Mouse (Mus musculus): ENCODE data around the gene Tnfaip8l3. TPM values are rescaled to one million over a fixed set of nuclear protein-coding genes. Genes with fewer than 3 reads are reported as not detected.

Tnfaip8l3 gene
- polyA plus RNA-seq, 1 experiment, result not detected

DNA sequence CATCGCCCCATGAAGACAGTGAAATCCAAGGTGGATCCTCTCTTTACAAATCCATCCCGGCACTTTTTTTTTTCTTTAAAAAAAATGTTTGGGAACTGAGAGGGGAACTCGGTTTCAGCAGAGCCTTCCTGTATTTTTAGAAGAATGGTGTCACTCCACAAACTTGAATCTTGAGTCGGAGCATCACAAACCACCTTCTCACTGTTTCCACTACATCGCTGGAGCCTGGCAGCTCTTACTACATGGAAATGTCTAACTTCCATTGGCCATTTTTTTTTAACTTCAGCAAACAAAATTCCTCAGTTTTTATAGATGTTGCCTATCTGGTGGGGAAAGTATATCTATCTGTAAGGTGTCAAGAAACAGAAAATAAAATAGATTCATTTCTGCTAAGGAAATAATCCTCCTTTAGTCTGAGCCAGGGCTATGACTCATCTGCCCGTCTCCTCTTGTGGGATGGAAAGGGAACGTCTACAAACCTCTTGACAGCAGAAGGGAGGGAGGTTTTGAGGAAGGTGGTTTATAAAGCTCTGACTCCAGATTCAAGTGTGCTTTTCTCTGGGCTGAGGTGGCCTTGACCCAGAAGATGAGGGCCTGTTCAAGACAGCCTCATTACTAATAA, 3.4 kb upstream of the Tnfaip8l3 start:
- no peak for TF ChIP-seq CTCF (IDR thresholded peaks at IDR 0.05; ENCODE audit: control insufficient read depth, insufficient read depth, insufficient replicate concordance, low read depth, low read length)
- TF ChIP-seq POLR2A (IDR thresholded peaks at IDR 0.05; ENCODE audit: control insufficient read depth, low read depth, low read length), result no peak
- Histone ChIP-seq H3K27me3 (ENCODE audit: control insufficient read depth, insufficient read depth, low read length) (peaks cover 3% of the 10 kb centered on the region), H3K4me1 (ENCODE audit: control insufficient read depth, insufficient read depth, low read length) (peaks cover 14% of the 10 kb centered on the region), H3K27ac (ENCODE audit: control insufficient read depth, insufficient read depth, low read depth, low read length) (no peak overlapping the region), H3K36me3 (ENCODE audit: control insufficient read depth, insufficient read depth, low read length) (no peaks in the 10 kb centered on the region), H3K4me3 (ENCODE audit: control insufficient read depth, low read depth, low read length) (no peak overlapping the region)

DNA sequence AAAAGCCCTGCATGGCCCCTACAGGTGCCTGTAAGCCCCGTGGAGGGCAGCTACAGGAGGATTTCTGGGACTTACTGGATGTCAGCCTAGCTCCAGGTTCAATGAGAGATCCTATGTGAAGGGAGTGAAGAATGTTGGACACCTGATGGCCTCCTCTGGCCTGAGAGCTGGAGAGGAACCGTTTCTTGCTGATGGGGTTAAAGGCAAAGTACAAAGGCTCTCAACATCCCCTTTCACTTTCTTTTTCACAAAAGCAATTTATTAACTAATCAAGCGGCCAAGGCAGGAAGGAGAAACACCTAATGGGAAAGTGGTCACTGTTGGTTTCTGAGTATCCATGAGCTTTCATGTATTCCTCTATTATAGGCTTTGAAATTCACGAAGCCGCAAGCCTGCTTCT, 1.0 kb upstream of the Tnfaip8l3 start:
- H3K4me3 ChIP-seq (ENCODE audit: control insufficient read depth, low read depth, low read length), result peak overlapping the region; percentile 38
- peaks cover 14% of the 10 kb centered on the region for H3K4me1 ChIP-seq (ENCODE audit: control insufficient read depth, insufficient read depth, low read length)
- no peaks in the 10 kb centered on the region for H3K36me3 ChIP-seq (ENCODE audit: control insufficient read depth, insufficient read depth, low read length)
- no peak for TF ChIP-seq POLR2A (IDR thresholded peaks at IDR 0.05; ENCODE audit: control insufficient read depth, low read depth, low read length)
- no peak for TF ChIP-seq CTCF (IDR thresholded peaks at IDR 0.05; ENCODE audit: control insufficient read depth, insufficient read depth, insufficient replicate concordance, low read depth, low read length)
- peaks cover 3% of the 10 kb centered on the region for H3K27me3 ChIP-seq (ENCODE audit: control insufficient read depth, insufficient read depth, low read length)
- no peak overlapping the region for H3K27ac ChIP-seq (ENCODE audit: control insufficient read depth, insufficient read depth, low read depth, low read length)

DNA sequence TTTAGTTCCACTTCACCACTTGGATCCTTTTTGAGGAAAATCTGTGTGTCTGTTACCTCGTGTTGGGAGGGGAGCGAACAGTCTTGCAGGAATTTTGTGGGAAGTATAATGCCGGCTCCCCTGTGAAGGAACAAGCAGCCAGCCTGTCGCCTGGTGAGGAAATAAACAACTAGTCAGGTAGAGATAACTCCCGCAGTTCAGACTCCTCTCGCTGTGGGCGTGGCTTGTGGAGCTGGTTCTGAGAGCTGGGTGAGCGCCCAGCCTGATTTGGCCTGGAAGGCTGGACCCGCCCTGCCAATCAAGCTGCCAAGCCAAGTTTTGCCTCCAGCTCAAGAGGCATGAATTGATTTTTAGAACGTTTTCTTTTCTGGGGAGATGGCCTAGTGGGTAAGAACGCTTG, 589 bp upstream of the Tnfaip8l3 start:
- Histone ChIP-seq H3K4me3 (ENCODE audit: control insufficient read depth, low read depth, low read length) (peak overlapping the region; percentile 38), H3K27ac (ENCODE audit: control insufficient read depth, insufficient read depth, low read depth, low read length) (no peak overlapping the region), H3K4me1 (ENCODE audit: control insufficient read depth, insufficient read depth, low read length) (peaks cover 14% of the 10 kb centered on the region), H3K27me3 (ENCODE audit: control insufficient read depth, insufficient read depth, low read length) (peaks cover 3% of the 10 kb centered on the region), H3K36me3 (ENCODE audit: control insufficient read depth, insufficient read depth, low read length) (no peaks in the 10 kb centered on the region)
- TF ChIP-seq POLR2A (IDR thresholded peaks at IDR 0.05; ENCODE audit: control insufficient read depth, low read depth, low read length) (no peak), CTCF (IDR thresholded peaks at IDR 0.05; ENCODE audit: control insufficient read depth, insufficient read depth, insufficient replicate concordance, low read depth, low read length) (no peak)

DNA sequence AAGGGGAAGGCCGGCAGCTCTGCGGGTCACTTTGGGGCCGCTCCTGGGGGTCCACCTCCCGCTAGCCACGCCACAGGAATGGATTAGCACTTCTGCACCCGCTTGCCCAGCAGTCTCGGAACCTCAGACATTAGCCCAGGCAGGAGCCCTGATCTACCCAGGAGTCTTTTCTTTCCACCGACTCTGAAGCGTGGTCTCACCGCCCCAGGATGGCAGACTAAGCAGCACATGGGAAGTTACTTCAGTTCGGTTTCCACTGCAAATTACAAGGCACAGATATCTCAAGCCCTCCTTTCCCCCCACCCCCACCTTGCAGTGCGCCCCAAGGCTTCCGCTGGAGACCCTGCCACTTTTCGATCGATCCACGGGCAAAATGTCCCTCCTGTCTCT, 551 bp downstream of the Tnfaip8l3 start:
- Histone ChIP-seq H3K27ac (ENCODE audit: control insufficient read depth, insufficient read depth, low read depth, low read length) (no peak overlapping the region), H3K36me3 (ENCODE audit: control insufficient read depth, insufficient read depth, low read length) (no peaks in the 10 kb centered on the region), H3K4me1 (ENCODE audit: control insufficient read depth, insufficient read depth, low read length) (peaks cover 14% of the 10 kb centered on the region), H3K27me3 (ENCODE audit: control insufficient read depth, insufficient read depth, low read length) (peaks cover 3% of the 10 kb centered on the region), H3K4me3 (ENCODE audit: control insufficient read depth, low read depth, low read length) (peak overlapping the region; percentile 53)
- TF ChIP-seq POLR2A (IDR thresholded peaks at IDR 0.05; ENCODE audit: control insufficient read depth, low read depth, low read length) (no peak), CTCF (IDR thresholded peaks at IDR 0.05; ENCODE audit: control insufficient read depth, insufficient read depth, insufficient replicate concordance, low read depth, low read length) (no peak)

DNA sequence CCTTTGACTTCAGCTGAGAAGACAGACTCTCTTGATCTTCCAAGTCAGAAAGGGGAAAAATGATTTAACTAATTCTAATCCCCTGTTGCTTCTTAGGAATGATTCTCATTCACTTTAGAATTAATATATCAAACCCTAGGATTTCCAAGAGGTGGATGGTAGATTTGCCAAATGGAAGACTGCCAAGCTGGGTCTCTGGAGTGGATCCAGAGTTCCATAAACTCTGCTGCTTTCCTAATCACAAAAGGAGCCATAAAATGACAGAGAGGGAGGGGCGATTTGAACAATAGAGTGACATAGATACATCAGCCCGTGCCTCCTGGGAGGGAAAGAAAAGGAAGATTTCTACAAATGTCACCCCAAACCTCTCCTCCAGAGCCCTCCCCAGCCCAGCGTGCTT, 3.4 kb downstream of the Tnfaip8l3 start:
- Histone ChIP-seq H3K4me1 (ENCODE audit: control insufficient read depth, insufficient read depth, low read length) (peaks cover 14% of the 10 kb centered on the region), H3K27me3 (ENCODE audit: control insufficient read depth, insufficient read depth, low read length) (peaks cover 3% of the 10 kb centered on the region), H3K36me3 (ENCODE audit: control insufficient read depth, insufficient read depth, low read length) (no peaks in the 10 kb centered on the region), H3K4me3 (ENCODE audit: control insufficient read depth, low read depth, low read length) (no peak overlapping the region), H3K27ac (ENCODE audit: control insufficient read depth, insufficient read depth, low read depth, low read length) (no peak overlapping the region)
- TF ChIP-seq POLR2A (IDR thresholded peaks at IDR 0.05; ENCODE audit: control insufficient read depth, low read depth, low read length) (no peak), CTCF (IDR thresholded peaks at IDR 0.05; ENCODE audit: control insufficient read depth, insufficient read depth, insufficient replicate concordance, low read depth, low read length) (no peak)

DNA sequence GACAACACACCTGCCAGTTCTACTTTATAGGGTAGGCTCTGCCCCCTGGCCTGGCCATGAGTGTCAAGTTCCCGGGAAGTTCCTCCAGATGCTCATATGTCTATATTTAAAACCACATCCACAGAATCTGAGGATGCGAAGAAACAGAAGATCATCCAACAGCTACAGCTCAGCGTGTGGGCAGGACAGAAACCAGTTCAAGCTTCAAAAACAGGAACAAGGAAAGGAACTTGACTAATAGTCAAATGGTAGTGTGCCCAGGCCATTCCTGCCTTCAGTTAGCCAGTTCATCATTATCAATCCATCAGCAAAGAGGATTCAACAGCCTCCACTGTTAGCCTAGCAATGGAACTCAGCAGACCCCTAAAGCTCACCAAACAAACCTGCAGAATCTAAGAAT, 4.5 kb downstream of the Tnfaip8l3 start:
- no peaks in the 10 kb centered on the region; the same call in 1 of the 2 replicates for H3K27me3 ChIP-seq (ENCODE audit: control insufficient read depth, insufficient read depth, low read length)
- no peaks in the 10 kb centered on the region for H3K36me3 ChIP-seq (ENCODE audit: control insufficient read depth, insufficient read depth, low read length)
- H3K4me3 ChIP-seq (ENCODE audit: control insufficient read depth, low read depth, low read length), result no peak overlapping the region
- no peak for TF ChIP-seq POLR2A (IDR thresholded peaks at IDR 0.05; ENCODE audit: control insufficient read depth, low read depth, low read length)
- no peak for TF ChIP-seq CTCF (IDR thresholded peaks at IDR 0.05; ENCODE audit: control insufficient read depth, insufficient read depth, insufficient replicate concordance, low read depth, low read length)
- peaks cover 9% of the 10 kb centered on the region for H3K4me1 ChIP-seq (ENCODE audit: control insufficient read depth, insufficient read depth, low read length)
- H3K27ac ChIP-seq (ENCODE audit: control insufficient read depth, insufficient read depth, low read depth, low read length), result no peak overlapping the region

DNA sequence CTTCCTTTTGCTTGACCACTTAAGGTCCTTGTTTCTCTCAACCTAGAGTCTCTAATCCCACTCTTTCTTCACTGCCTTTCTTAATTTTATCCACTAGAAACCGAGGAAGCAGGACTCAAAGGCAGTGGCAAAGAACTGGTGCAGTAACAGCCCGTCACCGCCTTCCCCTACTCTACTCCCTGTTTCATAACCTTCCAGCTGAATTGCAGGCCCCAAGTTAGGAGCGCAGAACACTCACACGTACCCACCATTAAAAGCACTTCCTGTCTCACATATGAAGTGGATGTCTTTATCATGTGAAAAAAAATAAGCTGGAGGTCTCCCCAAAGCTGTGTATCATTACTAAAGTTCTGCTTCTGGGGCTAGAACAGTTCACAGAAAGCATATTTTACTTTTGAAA, 6.5 kb downstream of the Tnfaip8l3 start:
- Histone ChIP-seq H3K36me3 (ENCODE audit: control insufficient read depth, insufficient read depth, low read length) (no peaks in the 10 kb centered on the region), H3K4me1 (ENCODE audit: control insufficient read depth, insufficient read depth, low read length) (no peaks in the 10 kb centered on the region), H3K27me3 (ENCODE audit: control insufficient read depth, insufficient read depth, low read length) (no peaks in the 10 kb centered on the region), H3K27ac (ENCODE audit: control insufficient read depth, insufficient read depth, low read depth, low read length) (no peak overlapping the region), H3K4me3 (ENCODE audit: control insufficient read depth, low read depth, low read length) (no peak overlapping the region)
- TF ChIP-seq POLR2A (IDR thresholded peaks at IDR 0.05; ENCODE audit: control insufficient read depth, low read depth, low read length) (no peak), CTCF (IDR thresholded peaks at IDR 0.05; ENCODE audit: control insufficient read depth, insufficient read depth, insufficient replicate concordance, low read depth, low read length) (no peak)

Data from testis, adult 2 months (tissue).